Mouse (Mus musculus) lung, postnatal 0 days (tissue): ENCODE measurements at regions not wholly inside any gene's neighbourhood (a gene's known extent, or its start where the extent isn't known, plus 50 kb on each side); places are given as distances from the start of the nearest gene placed in this dataset.

Source experiments
- ATAC-seq: fragments of 200-750 bp; cut with Nextera tagmentation; 2 replicates; pipeline ENCODE4 v1.8.0; 2017; ENCODE audit warnings: moderate library complexity
- DNase-seq: peaks from one replicate; pipeline ENCODE4 v3.0.0-alpha.2; 2016; ENCODE audit warnings: low spot score
- H3K27ac ChIP-seq: fragments of 300-500 bp; sonication (generic); 2 replicates; pipeline ENCODE4 v1.5.1; 2014; ENCODE audit warnings: antibody characterized with exemption, mild to moderate bottlenecking, low read length, mixed read lengths
- H3K27me3 ChIP-seq: fragments of 300-500 bp; sonication (generic); replicated peaks from 2 replicates; pipeline ENCODE4 v1.6.1; 2014; ENCODE audit warnings: low read length, mixed read lengths; ENCODE audit not compliant: insufficient read depth
- H3K36me3 ChIP-seq: fragments of 300-500 bp; sonication (generic); 2 replicates; pipeline ENCODE4 v1.6.1; 2014; ENCODE audit warnings: low read length, mixed read lengths; ENCODE audit not compliant: insufficient read depth
- H3K4me1 ChIP-seq: fragments of 300-500 bp; sonication (generic); 2 replicates; pipeline ENCODE4 v1.6.1; 2014; ENCODE audit warnings: antibody characterized with exemption, low read depth, low read length, mixed read lengths; ENCODE audit not compliant: insufficient read depth
- H3K4me2 ChIP-seq: fragments of 300-500 bp; sonication (generic); replicated peaks from 2 replicates; pipeline ENCODE4 v1.6.1; 2014; ENCODE audit warnings: low read depth, mild to moderate bottlenecking, low read length, moderate library complexity, mixed read lengths
- H3K4me3 ChIP-seq: fragments of 300-500 bp; sonication (generic); 2 replicates; pipeline ENCODE4 v1.5.1; 2014; ENCODE audit warnings: low read depth, low read length
- H3K9ac ChIP-seq: fragments of 300-500 bp; sonication (generic); replicated peaks from 2 replicates; pipeline ENCODE4 v1.6.1; 2014; ENCODE audit warnings: low read depth, mild to moderate bottlenecking
- H3K9me3 ChIP-seq: fragments of 300-500 bp; sonication (generic); 2 replicates; pipeline ENCODE4 v1.6.1; 2016; ENCODE audit warnings: low read length, mixed read lengths
- CTCF ChIP-seq: IDR thresholded peaks from 2 replicates; pipeline ENCODE4 v1.5.1; 2016; ENCODE audit warnings: antibody characterized with exemption, mild to moderate bottlenecking
- EP300 ChIP-seq: IDR thresholded peaks from 2 replicates; pipeline ENCODE4 v1.6.1; 2016; ENCODE audit warnings: antibody characterized with exemption, mild to moderate bottlenecking, control low read depth
- WGBS: fragments of 180-500 bp; shearing (Covaris S2); extraction: QIAGEN DNeasy Blood & Tissue Kit; methylation state at CpG from one replicate; pipeline ENCODE4 v1.1.7; 2014; 5-methylcytosine and 5-hydroxymethylcytosine counted together

DNA sequence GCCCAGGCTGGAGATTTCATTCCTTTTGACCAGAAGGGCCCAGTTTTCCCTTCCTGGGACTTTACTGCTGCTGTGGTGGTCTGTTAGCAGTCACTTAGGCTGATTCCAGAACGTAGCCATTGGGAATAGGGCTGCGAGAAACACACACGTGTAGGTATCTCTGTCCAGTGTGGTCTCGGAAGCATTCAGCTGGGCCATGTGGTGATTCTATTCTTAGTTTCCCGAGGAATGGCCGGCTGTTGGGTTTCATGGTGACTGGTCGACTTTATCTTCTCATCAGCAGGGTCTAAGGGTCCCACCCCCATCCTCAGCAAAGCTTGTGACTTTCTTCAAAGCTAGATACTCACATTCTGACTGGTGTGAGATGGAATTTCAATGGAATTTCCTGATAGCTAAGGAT is 59.2 kb upstream of the Tmpo start:
- H3K4me1 ChIP-seq, result peaks cover 6% of the 10 kb centered on the region; the same call in 1 of the 2 replicates
- no peaks in the 10 kb centered on the region for H3K36me3 ChIP-seq
- 57% methylated on average over 7 of the region's 7 CpGs for WGBS
- H3K27me3 ChIP-seq, result no peaks in the 10 kb centered on the region
- H3K27ac ChIP-seq, result peak overlapping the region; percentile 65
- ATAC-seq (no peak), DNase-seq (no peak)
- no peak overlapping the region for H3K4me2 ChIP-seq
- H3K9ac ChIP-seq, result no peak overlapping the region
- TF ChIP-seq CTCF (no peak), EP300 (no peak)
- H3K4me3 ChIP-seq, result no peak overlapping the region
- H3K9me3 ChIP-seq, result no peaks in the 10 kb centered on the region

GRCm38 (mm10) chr10:91236844-91237243 is 55.7 kb upstream of the Tmpo start:
- Histone ChIP-seq H3K9me3 (no peaks in the 10 kb centered on the region), H3K4me2 (no peak overlapping the region), H3K36me3 (no peaks in the 10 kb centered on the region), H3K27ac (peak overlapping the region; percentile 67), H3K27me3 (no peaks in the 10 kb centered on the region), H3K9ac (no peak overlapping the region), H3K4me1 (peaks cover 11% of the 10 kb centered on the region; the same call in 1 of the 2 replicates), H3K4me3 (no peak overlapping the region)
- DNase-seq, result peak; percentile 94
- ATAC-seq, result peak; percentile 61
- 5% methylated on average over 7 of the region's 7 CpGs for WGBS
- peak; percentile 81 for TF ChIP-seq EP300
- peak; percentile 77 for TF ChIP-seq CTCF

- H3K27me3 ChIP-seq, result no peaks in the 10 kb centered on the region
- no peak for ATAC-seq
- no peaks in the 10 kb centered on the region for H3K9me3 ChIP-seq
- H3K4me2 ChIP-seq, result no peak overlapping the region
- no peak for TF ChIP-seq EP300
- no peak for TF ChIP-seq CTCF
- no peak overlapping the region for H3K4me3 ChIP-seq
- DNase-seq, result peak; percentile 6
- peaks cover 12% of the 10 kb centered on the region; the same call in 1 of the 2 replicates for H3K4me1 ChIP-seq
- H3K9ac ChIP-seq, result no peak overlapping the region
- no peak overlapping the region for H3K27ac ChIP-seq
- 62% methylated on average over 3 of the region's 3 CpGs for WGBS
- no peaks in the 10 kb centered on the region for H3K36me3 ChIP-seq
These were observed 53.6 kb upstream of the Tmpo start for GRCm38 (mm10) chr10:91234709-91235108.
